Mouse (Mus musculus): ENCODE results near the gene Med17. TPM values are rescaled to one million over a fixed set of nuclear protein-coding genes. Genes with fewer than 3 reads are reported as not detected.

Gene Med17
- polyA plus RNA-seq, 1 experiment, result 26.5 TPM

DNA sequence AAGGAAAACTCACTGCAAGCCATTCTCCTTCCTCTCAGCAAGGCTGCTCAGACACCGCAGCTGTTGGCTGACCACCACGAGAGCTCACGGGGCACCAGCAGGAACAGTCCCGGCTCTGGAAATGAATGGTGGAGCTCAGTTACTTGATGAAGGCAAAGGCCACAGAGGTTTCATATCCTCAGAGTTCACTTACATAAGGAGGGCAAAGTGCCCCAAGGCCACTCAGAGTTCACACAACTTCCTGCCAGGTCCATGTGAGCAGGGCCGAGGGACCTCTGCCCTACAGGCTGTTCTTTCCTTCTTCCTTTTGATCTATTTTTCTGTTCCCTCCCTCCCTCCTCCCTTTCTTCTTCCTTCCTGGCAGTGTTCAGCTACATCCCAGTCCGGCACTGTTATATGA, 21.7 kb upstream of the Med17 start:
- TF ChIP-seq GATA1 (IDR thresholded peaks at IDR 0.05; ENCODE audit: low read length), result no peak

DNA sequence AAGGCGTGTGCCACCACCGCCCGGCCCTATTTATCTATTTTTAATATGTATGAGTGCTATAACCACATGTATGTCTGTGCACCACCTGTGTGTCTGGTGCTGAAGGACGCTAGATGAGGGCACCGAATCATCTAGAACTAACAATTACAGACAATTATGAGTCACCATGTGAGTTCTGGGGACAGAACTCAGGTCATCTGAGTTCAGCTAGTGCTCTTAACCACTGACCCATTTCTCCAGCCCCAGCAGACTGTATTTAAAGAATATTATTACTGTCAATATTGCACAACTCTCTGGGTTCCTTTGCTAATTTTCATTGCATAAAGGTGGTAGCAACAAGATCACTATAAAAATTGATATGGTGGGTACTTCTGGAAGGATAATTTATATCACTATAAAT, 20.3 kb upstream of the Med17 start:
- TF ChIP-seq GATA1 (IDR thresholded peaks at IDR 0.05; ENCODE audit: low read length), result no peak

DNA sequence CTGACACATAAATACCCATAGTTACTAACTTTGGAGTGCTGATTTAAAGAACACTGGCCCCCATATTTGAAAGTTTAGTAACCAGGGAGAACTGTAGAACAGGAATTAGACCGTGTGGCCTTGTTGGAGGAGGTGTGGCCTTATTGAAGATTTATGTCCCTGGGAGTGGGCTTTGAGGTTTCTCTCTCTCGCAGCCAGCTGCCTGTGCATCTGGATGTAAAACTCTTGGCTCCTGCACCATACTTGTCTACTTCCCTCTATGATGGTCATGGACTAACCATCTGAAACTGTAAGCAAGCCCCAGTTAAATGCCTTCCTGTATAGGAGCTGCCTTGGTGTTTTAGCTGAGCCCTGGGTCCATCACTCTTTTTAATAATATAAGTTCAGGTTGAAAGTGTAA, 18.7 kb upstream of the Med17 start:
- TF ChIP-seq GATA1 (IDR thresholded peaks at IDR 0.05; ENCODE audit: low read length), result no peak

DNA sequence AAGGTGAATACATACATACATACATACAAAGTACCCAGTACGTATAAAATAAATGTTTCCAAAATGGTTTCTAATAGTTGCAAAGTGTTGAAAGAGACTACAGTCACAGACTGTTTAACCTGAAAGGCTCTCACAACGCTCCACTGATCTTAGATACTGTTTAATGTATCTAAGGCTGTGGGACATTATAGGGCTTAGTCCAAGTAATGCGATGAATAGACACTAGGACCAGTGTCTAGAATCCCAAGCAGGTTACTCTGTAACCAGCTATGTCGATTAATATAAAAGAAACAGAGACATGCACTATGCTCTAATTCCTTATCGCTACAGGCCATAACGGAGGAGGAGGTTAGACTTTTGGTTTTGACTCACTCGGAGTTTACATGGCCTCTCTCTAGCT, 17.4 kb upstream of the Med17 start:
- TF ChIP-seq GATA1 (IDR thresholded peaks at IDR 0.05; ENCODE audit: low read length), result no peak

DNA sequence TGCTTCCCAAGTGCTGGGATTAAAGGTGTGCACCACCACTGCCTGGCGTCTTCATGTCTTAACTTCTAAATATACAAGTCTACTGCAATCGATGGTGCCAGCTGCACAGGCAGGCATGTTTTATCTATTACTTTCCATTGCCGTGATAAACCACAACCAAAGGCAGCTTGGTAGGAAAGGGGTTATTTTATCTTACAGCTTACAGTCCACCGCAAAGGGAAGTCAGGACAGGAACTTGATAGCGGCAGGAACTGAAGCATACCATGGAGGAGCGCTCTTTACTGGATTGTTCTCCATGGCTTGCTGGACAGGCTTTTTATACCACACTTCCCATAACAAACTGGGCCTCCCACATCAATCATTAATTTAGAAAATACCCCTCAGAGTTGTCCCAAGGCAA, 9.5 kb upstream of the Med17 start:
- peak; percentile 97 for TF ChIP-seq GATA1 (IDR thresholded peaks at IDR 0.05; ENCODE audit: low read length)

DNA sequence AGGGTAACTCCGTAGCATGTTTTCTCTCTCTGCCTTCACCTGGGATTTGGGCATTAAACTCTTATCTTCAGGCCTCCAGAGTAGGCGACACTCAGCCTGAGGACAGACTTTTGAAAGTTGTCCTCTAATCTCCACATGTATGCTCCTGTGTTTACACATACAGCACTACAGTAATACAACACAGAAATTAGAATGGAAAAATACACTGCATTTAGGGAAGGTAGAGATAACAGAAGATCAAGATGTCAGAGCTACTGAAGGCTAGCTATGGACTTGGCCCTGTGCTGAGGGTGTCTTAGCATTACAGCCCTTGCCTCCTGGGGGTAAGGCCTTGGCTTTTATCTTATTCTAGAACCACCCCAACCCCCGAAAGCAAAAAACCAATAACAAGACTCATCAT, 8.7 kb upstream of the Med17 start:
- TF ChIP-seq GATA1 (IDR thresholded peaks at IDR 0.05; ENCODE audit: low read length), result no peak

DNA sequence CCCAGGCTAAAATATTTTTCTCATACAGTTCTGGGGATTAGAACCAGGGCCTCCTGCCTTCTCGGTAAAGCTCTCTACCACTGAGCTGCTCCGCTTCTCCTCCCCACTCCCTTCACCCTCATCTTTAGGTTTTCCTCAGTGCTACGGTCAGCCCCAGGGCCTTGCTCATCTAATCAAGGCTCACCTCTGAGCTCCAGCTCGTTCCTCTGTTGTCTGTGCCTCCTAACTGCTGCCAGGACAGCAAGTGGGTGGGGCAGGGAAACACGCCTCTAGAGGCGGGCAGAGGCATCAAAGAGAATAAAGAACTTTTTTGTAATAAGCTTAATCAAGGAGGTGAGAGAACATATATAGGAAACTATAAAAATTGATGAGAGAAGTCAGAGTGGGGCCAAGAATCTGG, 8.1 kb upstream of the Med17 start:
- TF ChIP-seq GATA1 (IDR thresholded peaks at IDR 0.05; ENCODE audit: low read length), result no peak

DNA sequence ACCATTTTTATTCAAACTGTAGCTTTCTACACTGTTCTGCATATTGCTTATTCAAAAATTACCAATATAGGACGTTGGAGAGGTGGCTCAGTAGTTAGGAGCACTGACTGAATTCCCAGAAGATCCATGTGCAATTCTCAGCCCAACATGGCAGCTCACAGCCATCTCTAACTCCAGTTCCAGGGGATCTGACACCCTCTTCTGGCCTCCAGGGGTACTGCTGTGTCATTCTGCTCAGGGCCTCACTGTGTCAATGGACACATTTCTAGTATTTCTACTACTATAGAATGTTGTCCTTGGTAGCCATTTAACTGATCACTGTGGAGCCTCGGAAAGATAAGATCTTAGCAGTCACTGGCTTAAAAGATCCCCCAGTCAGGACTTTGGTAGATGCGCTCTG, 5.7 kb upstream of the Med17 start:
- TF ChIP-seq GATA1 (IDR thresholded peaks at IDR 0.05; ENCODE audit: low read length), result no peak

DNA sequence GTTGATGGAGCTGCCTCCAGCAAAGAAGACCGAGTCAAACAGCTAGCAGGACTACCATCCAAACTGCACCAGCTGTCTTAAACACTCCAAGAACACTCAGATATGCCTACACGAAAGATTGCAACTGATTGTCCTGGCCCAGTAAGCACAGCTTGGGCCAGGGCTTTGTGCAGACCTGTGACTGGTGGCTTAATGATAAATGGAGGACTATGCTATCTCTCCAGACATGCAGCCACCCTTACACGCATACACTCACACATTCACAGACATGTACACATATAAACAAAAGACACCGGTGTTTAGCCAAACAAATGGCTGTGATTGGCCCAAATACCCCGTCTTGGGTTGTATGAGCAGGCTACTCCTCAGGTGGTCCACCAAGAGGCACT, 754 bp upstream of the Med17 start:
- TF ChIP-seq GATA1 (IDR thresholded peaks at IDR 0.05; ENCODE audit: low read length), result no peak

DNA sequence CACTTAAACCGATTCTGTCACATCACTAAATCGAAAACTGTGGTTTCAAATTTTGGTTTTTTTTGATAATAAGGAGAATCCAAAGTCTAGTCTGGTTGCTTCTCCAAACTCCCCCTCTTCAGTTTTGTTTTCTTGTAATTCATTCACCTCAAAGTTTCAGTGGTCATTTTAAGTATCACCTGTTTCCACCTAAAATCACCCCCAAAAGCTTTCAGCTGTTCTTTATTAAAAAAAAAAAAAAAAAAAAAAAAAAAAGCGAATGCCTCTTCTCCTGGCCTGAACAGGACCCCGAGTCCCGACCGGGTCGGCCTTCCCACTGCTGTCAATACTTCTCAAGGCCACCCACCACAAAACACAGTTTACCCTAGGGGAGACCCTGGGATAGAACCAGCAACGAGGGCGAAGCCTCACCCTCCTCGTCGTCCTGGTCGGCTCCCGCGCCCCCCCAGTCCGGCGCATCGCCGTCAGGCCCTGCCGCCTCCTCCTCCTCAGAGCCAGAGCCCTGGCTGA, 537 bp downstream of the Med17 start:
- no peak for TF ChIP-seq GATA1 (IDR thresholded peaks at IDR 0.05; ENCODE audit: low read length)

DNA sequence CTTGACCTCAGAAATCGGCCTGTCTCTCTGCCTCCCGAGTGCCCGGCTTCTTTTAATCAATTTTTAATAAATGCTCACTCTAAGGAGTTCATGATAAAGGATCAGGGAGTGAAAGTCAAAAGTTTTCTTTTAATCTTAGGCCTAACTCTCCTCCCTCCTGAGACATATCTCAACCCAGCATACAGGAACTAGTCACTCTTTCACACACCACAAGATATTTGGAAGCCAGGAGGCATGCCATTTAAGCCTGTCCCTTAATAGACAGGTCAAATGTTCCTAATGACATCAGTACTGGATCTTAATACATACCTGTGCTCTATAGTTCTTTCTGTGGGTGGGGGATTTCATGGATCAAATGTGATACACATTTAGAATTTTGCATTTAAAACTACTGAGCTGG, 1.4 kb downstream of the Med17 start:
- TF ChIP-seq GATA1 (IDR thresholded peaks at IDR 0.05; ENCODE audit: low read length), result no peak

DNA sequence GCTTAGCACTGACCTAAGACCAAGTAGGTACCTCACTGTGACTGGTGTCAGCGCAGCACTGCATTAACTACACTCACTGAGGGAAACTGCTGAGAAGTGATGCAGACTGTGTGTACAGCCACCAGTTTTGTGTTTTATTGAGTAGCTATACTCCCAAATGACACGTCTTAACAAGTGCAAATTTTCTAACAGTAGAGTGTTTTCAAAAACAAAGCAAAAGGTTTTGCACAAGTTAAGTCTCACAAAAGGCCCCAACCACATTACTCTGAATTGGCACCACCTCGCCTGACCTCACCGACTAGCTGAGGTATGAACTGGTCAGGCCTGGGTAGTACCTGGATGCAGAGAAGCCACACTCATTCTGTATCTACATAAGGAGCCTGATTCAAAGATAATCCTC, 2.9 kb downstream of the Med17 start:
- TF ChIP-seq GATA1 (IDR thresholded peaks at IDR 0.05; ENCODE audit: low read length), result no peak

DNA sequence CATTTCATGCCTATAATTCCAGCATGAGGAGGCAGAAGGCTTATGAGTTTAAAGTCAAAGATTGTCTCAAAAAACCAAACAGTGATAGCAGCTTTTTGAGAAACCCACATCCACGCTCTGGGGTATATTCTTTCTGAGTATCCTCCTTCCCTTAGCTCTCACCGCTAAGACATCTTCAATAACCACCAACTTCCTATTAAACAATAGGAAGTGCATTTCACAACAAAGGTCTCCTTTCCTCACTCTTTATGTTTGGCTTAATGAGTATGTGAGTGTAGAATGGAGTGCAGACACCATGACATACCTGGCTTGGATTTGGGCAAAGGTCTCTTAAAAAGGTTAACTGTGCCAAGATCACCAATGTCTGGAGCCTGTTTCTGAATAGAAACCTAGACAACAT, 5.8 kb downstream of the Med17 start:
- no peak for TF ChIP-seq GATA1 (IDR thresholded peaks at IDR 0.05; ENCODE audit: low read length)

DNA sequence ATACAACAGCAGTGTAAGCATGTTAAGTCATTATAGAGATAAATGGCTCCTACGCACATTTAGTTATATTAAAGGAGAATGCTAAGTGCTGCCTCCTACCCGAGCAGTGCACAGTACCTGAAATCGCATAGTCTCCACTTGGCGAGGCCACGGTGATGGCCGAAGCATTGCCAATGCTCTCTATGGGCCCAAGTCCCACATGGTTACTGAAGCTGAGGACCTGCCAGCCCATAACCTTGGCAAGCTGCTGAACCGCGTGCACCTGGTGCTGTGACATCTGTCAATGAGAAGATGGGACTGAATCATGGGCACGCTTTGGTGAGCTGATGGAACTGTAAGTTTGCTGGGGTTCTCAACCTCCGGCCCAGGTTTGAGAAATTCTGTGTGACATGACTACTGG, 16.2 kb downstream of the Med17 start:
- no peak for TF ChIP-seq GATA1 (IDR thresholded peaks at IDR 0.05; ENCODE audit: low read length)

DNA sequence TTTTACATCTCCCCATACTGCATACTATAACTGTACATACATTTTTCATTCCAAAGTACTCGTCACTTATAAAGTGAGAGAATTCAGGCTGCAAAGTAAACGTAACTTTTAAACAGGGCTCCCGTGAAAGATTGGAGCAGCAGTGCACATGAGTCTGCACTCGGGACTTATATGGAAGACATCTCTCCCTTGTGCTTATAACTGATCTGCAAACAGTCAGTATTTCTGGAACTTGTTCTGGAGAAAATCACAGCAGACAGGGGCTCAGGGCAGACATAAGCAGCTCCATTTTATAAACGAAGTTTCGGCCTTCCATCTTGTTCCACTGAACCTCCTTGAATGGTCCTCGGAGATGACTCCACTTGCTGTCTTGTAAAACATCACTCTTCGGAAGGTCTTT, 17.8 kb downstream of the Med17 start:
- TF ChIP-seq GATA1 (IDR thresholded peaks at IDR 0.05; ENCODE audit: low read length), result no peak

DNA sequence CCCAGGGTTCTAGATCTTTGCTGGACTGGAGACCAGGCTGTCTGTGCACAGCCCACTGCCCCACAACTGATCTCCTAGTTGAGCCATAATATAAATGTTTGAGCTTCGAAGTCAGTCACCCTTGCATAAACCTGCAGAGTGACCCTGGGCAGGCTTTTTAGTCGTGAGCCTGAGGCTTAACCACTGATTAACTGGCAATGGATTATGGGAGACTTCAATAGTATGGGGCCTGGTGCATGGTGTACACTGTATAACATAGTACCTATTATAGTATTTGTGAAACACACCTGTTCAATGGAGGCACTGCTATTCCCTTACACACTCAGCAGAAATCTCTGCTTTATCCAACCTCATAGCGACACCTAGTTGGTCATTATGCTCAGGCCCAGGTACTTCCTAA, 23.5 kb downstream of the Med17 start:
- TF ChIP-seq GATA1 (IDR thresholded peaks at IDR 0.05; ENCODE audit: low read length), result no peak

DNA sequence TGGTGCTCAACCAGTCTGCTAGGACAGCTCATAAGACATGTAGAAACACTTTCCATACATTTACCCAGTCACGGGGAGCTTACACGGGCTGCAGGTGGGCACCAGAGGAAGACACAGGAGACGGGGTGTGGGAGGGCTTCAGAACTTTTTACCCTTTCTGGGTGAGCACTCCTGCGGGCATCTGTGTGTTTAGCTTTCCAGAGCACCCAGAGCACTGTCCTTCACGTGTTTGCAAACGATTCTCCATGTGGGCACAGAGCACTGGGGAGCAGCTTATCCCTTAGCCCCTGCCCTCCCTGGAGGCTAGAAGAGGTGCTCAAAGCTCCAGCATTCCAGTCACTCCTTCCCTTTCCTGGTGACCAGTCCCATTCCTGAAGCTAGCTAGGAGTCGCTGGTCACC, 25.2 kb downstream of the Med17 start:
- no peak for TF ChIP-seq GATA1 (IDR thresholded peaks at IDR 0.05; ENCODE audit: low read length)

DNA sequence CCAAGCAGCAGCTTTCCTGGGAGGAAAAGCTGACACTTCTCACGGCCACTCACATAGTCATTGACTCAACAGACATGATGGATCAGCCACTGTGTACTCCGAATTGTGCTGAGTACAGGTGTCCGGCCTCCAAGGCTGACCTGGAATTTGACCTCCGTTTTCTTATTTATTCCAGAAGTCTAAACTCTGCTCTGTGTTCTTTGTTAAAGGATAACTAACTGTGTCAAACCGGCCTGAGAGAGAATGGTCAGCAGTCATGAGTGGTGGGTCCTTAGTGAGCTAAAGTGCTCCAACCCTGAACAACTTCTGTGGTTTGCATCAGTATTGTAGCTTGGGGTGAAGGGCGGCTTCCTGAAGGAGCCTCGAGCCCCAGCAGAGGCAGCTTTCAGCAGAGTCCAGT, 27.5 kb downstream of the Med17 start:
- TF ChIP-seq GATA1 (IDR thresholded peaks at IDR 0.05; ENCODE audit: low read length), result no peak
